Mouse (Mus musculus) liver, embryonic 11.5 days (tissue): Measurements from ENCODE around the gene Lysmd1. TPM values are rescaled to one million over a fixed set of nuclear protein-coding genes. Genes with fewer than 3 reads are reported as not detected.
"Not testable (repeated sequence)": the region's sequence is repeated elsewhere in the genome, so short reads cannot be mapped to it uniquely, and the experiment has no call there.

Experiments used
- ATAC-seq: fragments of 200-750 bp; cut with Nextera tagmentation; replicated peaks from 2 replicates; pipeline ENCODE4 v1.8.0; 2017; ENCODE audit warnings: moderate number of reproducible peaks, mild to moderate bottlenecking, moderate TSS enrichment, moderate library complexity; ENCODE audit not compliant: low FRiP score
- DNase-seq: peaks from one replicate; pipeline ENCODE4 v3.0.0-alpha.2; 2017; ENCODE audit warnings: low spot score
- H3K27ac ChIP-seq: fragments of 300-500 bp; sonication (generic); 2 replicates; pipeline ENCODE4 v1.5.1; 2014; ENCODE audit warnings: mild to moderate bottlenecking, low read depth, low read length, control low read depth
- H3K27me3 ChIP-seq: fragments of 300-500 bp; sonication (generic); replicated peaks from 2 replicates; pipeline ENCODE4 v1.6.1; 2014; ENCODE audit warnings: low read length, mixed read lengths; ENCODE audit not compliant: control insufficient read depth, insufficient read depth
- H3K36me3 ChIP-seq: fragments of 300-500 bp; sonication (generic); 2 replicates; pipeline ENCODE4 v1.6.1; 2014; ENCODE audit warnings: mild to moderate bottlenecking, low read length, moderate library complexity, mixed read lengths; ENCODE audit not compliant: control insufficient read depth, insufficient read depth
- H3K4me1 ChIP-seq: fragments of 300-500 bp; sonication (generic); replicated peaks from 2 replicates; pipeline ENCODE4 v1.6.1; 2014; ENCODE audit warnings: low read length, mixed read lengths; ENCODE audit not compliant: control insufficient read depth, insufficient read depth
- H3K4me2 ChIP-seq: fragments of 300-500 bp; sonication (generic); 2 replicates; pipeline ENCODE4 v1.6.1; 2014; ENCODE audit warnings: mild to moderate bottlenecking, control low read depth, moderate library complexity
- H3K4me3 ChIP-seq: fragments of 300-500 bp; sonication (generic); 2 replicates; pipeline ENCODE4 v1.5.1; 2014; ENCODE audit warnings: low read depth, low read length, control low read depth
- H3K9ac ChIP-seq: fragments of 300-500 bp; sonication (generic); 2 replicates; pipeline ENCODE4 v1.6.1; 2014; ENCODE audit warnings: low read depth, low read length, control low read depth
- H3K9me3 ChIP-seq: fragments of 300-500 bp; sonication (generic); 2 replicates; pipeline ENCODE4 v1.6.1; 2016; ENCODE audit warnings: low read length, inconsistent platforms, mixed read lengths; ENCODE audit not compliant: control insufficient read depth
- WGBS: fragments of 180-500 bp; shearing (Covaris S2); extraction: QIAGEN DNeasy Blood & Tissue Kit; methylation state at CpG from one replicate; pipeline ENCODE4 v1.1.7; 2014; 5-methylcytosine and 5-hydroxymethylcytosine counted together
- polyA plus RNA-seq: library from polyadenylated mRNA; unstranded; fragments of >200 nt; fragmentation: Nextera tagmentation; extraction: Ambion mirVana; gene quantifications from 2 replicates; pipeline ENCODE4 v1.2.1, GENCODE M21; 2014

Gene Lysmd1
- polyA plus RNA-seq, 1 experiment from 2014 or later = 8.9 TPM

GRCm38 (mm10) chr3:95132389-95132788, 1.5 kb upstream of the Lysmd1 start:
- H3K9ac ChIP-seq, H3K27me3 ChIP-seq, H3K36me3 ChIP-seq, H3K9me3 ChIP-seq, ATAC-seq, DNase-seq, H3K27ac ChIP-seq: not testable (repeated sequence)
- H3K4me3 ChIP-seq = peak overlapping the region; percentile 72; the same call in 1 of the 2 replicates
- peaks cover 15% of the 10 kb centered on the region for H3K4me1 ChIP-seq
- H3K4me2 ChIP-seq = peak overlapping the region; percentile 78
- 86% methylated on average over 2 of the region's 2 CpGs for WGBS

- 51% methylated on average over 11 of the region's 11 CpGs for WGBS
- H3K4me3 ChIP-seq = peak overlapping the region; percentile 72
- ATAC-seq (0 out of 2 replicates have a peak, but pooled peaks have one; percentile 0), DNase-seq (no peak)
- H3K9ac ChIP-seq = peak overlapping the region; percentile 78
- H3K9me3 ChIP-seq = no peaks in the 10 kb centered on the region
- H3K27me3 ChIP-seq = no peaks in the 10 kb centered on the region
- H3K4me2 ChIP-seq = peak overlapping the region; percentile 78
- no peaks in the 10 kb centered on the region; the same call in 1 of the 2 replicates for H3K36me3 ChIP-seq
- H3K4me1 ChIP-seq = peaks cover 15% of the 10 kb centered on the region
- peak overlapping the region; percentile 36; the same call in 1 of the 2 replicates for H3K27ac ChIP-seq
Observed at GRCm38 (mm10) chr3:95133176-95133575, 712 bp upstream of the Lysmd1 start.

GRCm38 (mm10) chr3:95134133-95134532, 245 bp downstream of the Lysmd1 start:
- ATAC-seq = peak; percentile 46
- Histone ChIP-seq H3K4me1 (peaks cover 15% of the 10 kb centered on the region), H3K4me3 (peak overlapping the region; percentile 72)
- not testable (repeated sequence) for H3K9me3 ChIP-seq, H3K27ac ChIP-seq, H3K9ac ChIP-seq, H3K27me3 ChIP-seq, H3K4me2 ChIP-seq, H3K36me3 ChIP-seq, DNase-seq
- no CpG with 5 or more reads among the region's 12 CpGs for WGBS

- no peaks in the 10 kb centered on the region for H3K9me3 ChIP-seq
- no peaks in the 10 kb centered on the region; the same call in 1 of the 2 replicates for H3K36me3 ChIP-seq
- H3K27ac ChIP-seq = peak overlapping the region; percentile 38
- peak overlapping the region; percentile 17; the same call in 1 of the 2 replicates for H3K9ac ChIP-seq
- DNase-seq (no peak), ATAC-seq (0 out of 2 replicates have a peak, but pooled peaks have one; percentile 26)
- peak overlapping the region; percentile 44 for H3K4me3 ChIP-seq
- 10% methylated on average over 6 of the region's 6 CpGs for WGBS
- no peaks in the 10 kb centered on the region for H3K27me3 ChIP-seq
- peaks cover 18% of the 10 kb centered on the region for H3K4me1 ChIP-seq
- H3K4me2 ChIP-seq = peak overlapping the region; percentile 71
Observed at GRCm38 (mm10) chr3:95135023-95135422, 1.1 kb downstream of the Lysmd1 start.

- no peak for ATAC-seq
- H3K4me1 ChIP-seq = peaks cover 18% of the 10 kb centered on the region
- H3K9me3 ChIP-seq = no peaks in the 10 kb centered on the region
- H3K4me3 ChIP-seq = peak overlapping the region; percentile 44
- H3K4me2 ChIP-seq = peak overlapping the region; percentile 71
- no peak for DNase-seq
- 56% methylated on average over 7 of the region's 7 CpGs for WGBS
- no peaks in the 10 kb centered on the region; the same call in 1 of the 2 replicates for H3K36me3 ChIP-seq
- no peaks in the 10 kb centered on the region for H3K27me3 ChIP-seq
- H3K27ac ChIP-seq = peak overlapping the region; percentile 38
- peak overlapping the region; percentile 17; the same call in 1 of the 2 replicates for H3K9ac ChIP-seq
Observed at GRCm38 (mm10) chr3:95135433-95136052, 1.7 kb downstream of the Lysmd1 start.

GRCm38 (mm10) chr3:95136336-95136735, 2.4 kb downstream of the Lysmd1 start:
- H3K9me3 ChIP-seq = no peaks in the 10 kb centered on the region
- ATAC-seq (no peak), DNase-seq (no peak)
- peak overlapping the region; percentile 71; the same call in 1 of the 2 replicates for H3K4me2 ChIP-seq
- peaks cover 18% of the 10 kb centered on the region for H3K4me1 ChIP-seq
- WGBS = 74% methylated on average over 3 of the region's 3 CpGs
- H3K36me3 ChIP-seq = no peaks in the 10 kb centered on the region; the same call in 1 of the 2 replicates
- H3K4me3 ChIP-seq = no peak overlapping the region
- H3K9ac ChIP-seq = no peak overlapping the region
- H3K27ac ChIP-seq = no peak overlapping the region
- no peaks in the 10 kb centered on the region for H3K27me3 ChIP-seq

GRCm38 (mm10) chr3:95139586-95140288, 5.8 kb downstream of the Lysmd1 start:
- Histone ChIP-seq H3K4me1 (peaks cover 20% of the 10 kb centered on the region), H3K36me3 (no peaks in the 10 kb centered on the region), H3K9ac (no peak overlapping the region), H3K4me2 (peak overlapping the region; percentile 9), H3K27ac (no peak overlapping the region), H3K9me3 (no peaks in the 10 kb centered on the region), H3K4me3 (no peak overlapping the region), H3K27me3 (no peaks in the 10 kb centered on the region)
- 52% methylated on average over 25 of the region's 25 CpGs for WGBS
- ATAC-seq (no peak), DNase-seq (no peak)

- no peaks in the 10 kb centered on the region for H3K27me3 ChIP-seq
- no peaks in the 10 kb centered on the region for H3K9me3 ChIP-seq
- ATAC-seq (no peak), DNase-seq (no peak)
- peak overlapping the region; percentile 9; the same call in 1 of the 2 replicates for H3K4me2 ChIP-seq
- H3K4me1 ChIP-seq = peaks cover 16% of the 10 kb centered on the region
- no peaks in the 10 kb centered on the region for H3K36me3 ChIP-seq
- no peak overlapping the region for H3K9ac ChIP-seq
- no peak overlapping the region for H3K27ac ChIP-seq
- no peak overlapping the region for H3K4me3 ChIP-seq
- WGBS = 53% methylated on average over 18 of the region's 18 CpGs
Observed at GRCm38 (mm10) chr3:95140289-95140595, 6.4 kb downstream of the Lysmd1 start.
